7 mouse cellular contexts compared by ENCODE assay signal in the genomic region with DNA sequence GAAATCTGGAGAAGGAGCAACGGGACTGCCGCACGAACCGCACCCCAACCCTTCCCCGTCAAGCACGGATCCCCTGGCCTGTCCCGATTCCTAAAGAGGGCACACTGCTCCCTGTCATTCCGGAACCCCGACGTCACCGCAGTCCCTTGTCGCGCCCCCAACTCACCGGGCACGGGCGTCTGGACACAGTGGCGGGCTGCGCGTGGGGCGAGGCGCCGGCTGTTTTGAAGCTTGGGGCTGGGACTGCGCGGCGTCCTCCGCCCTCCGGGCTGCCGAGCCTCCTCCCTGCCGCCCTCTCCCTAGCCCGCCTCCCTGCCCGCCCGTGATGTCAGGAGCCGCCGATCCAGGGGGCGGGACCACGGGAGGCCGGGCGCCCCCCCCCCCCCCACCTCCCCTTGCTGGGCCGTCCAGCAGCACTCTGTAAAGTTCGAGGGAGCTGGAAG. TPM values are rescaled to one million over a fixed set of nuclear protein-coding genes. Genes with fewer than 3 reads are reported as not detected.
DNase-seq lines count a peak whose midpoint lies in the region; ATAC-seq lines count a peak whose summit lies in the region.

Gene Emp2, minus strand, starts transcription at position 323 of the 443 bp plus-strand sequence.

- H3K9me3 ChIP-seq in liver, embryonic 11.5 days (ENCODE audit: control insufficient read depth, low read length): no peaks in the 10 kb centered on the region

- H3K4me2 ChIP-seq in liver, embryonic 11.5 days: peak within 1 kb of the TSS; percentile 59

- H3K4me1 ChIP-seq in liver, embryonic 11.5 days (replicated peaks; ENCODE audit: control insufficient read depth, insufficient read depth, low read length): no peaks in the 10 kb centered on the region

- WGBS in liver, embryonic 11.5 days: under 1% methylated on average over 40 of the region's 40 CpGs

- ATAC-seq in liver, embryonic 11.5 days (replicated peaks; ENCODE audit: low FRiP score): peak; percentile 63

- peak within 1 kb of the TSS; percentile 12; the same call in 1 of the 2 replicates for H3K9ac ChIP-seq in liver, embryonic 11.5 days (ENCODE audit: low read depth, low read length)

- peak within 1 kb of the TSS; percentile 37 for H3K4me3 ChIP-seq in liver, embryonic 11.5 days (ENCODE audit: low read depth, low read length)

- peaks cover 25% of the 10 kb centered on the region for H3K27me3 ChIP-seq in liver, embryonic 11.5 days (replicated peaks; ENCODE audit: control insufficient read depth, insufficient read depth, low read length)

- H3K36me3 ChIP-seq in liver, embryonic 11.5 days (ENCODE audit: control insufficient read depth, insufficient read depth, low read length): no peaks in the 10 kb centered on the region

- peak; percentile 59 to 80 for DNase-seq in adrenal gland, adult (ENCODE audit: inconsistent age in 2 of 2, low spot score in 1 of 2)
- DNase-seq in embryo, embryonic 9.5 days (ENCODE audit: extremely low spot score): peak; percentile 67
- DNase-seq in heart, adult 8-10 months (ENCODE audit: low spot score): peak; percentile 58
- peak; percentile 30 for DNase-seq in kidney, adult 9 months
- DNase-seq in liver, embryonic 11.5 days (ENCODE audit: low spot score): peak; percentile 55
- peak; percentile 55 for DNase-seq in neural tube, embryonic 10.5 days (ENCODE audit: extremely low spot score, low spot score)
- DNase-seq in urinary bladder, postnatal 25 days (ENCODE audit: low spot score): peak; percentile 71

- H3K27ac ChIP-seq in liver, embryonic 11.5 days (ENCODE audit: low read depth, low read length): no peak within 1 kb of the TSS

RNA-seq across cellular contexts. Expression of gene Emp2, which starts in this region (rescaled TPM):
- 10 to 100 TPM; 32.6 to 40.9 (median 37.7) TPM for total RNA-seq in heart, adult 8-10 months (2022)
- 8.5 and 9.0 TPM in 2 replicates for polyA plus RNA-seq in liver, embryonic 11.5 days (2014; fragmentation: Nextera tagmentation; extraction: Ambion mirVana)
